Mouse (Mus musculus): Measurements from ENCODE around the gene Arid1b. TPM values are rescaled to one million over a fixed set of nuclear protein-coding genes. Genes with fewer than 3 reads are reported as not detected.

Arid1b gene
- polyA plus RNA-seq, 1 experiment from 2014 or later = 14.1 TPM

DNA sequence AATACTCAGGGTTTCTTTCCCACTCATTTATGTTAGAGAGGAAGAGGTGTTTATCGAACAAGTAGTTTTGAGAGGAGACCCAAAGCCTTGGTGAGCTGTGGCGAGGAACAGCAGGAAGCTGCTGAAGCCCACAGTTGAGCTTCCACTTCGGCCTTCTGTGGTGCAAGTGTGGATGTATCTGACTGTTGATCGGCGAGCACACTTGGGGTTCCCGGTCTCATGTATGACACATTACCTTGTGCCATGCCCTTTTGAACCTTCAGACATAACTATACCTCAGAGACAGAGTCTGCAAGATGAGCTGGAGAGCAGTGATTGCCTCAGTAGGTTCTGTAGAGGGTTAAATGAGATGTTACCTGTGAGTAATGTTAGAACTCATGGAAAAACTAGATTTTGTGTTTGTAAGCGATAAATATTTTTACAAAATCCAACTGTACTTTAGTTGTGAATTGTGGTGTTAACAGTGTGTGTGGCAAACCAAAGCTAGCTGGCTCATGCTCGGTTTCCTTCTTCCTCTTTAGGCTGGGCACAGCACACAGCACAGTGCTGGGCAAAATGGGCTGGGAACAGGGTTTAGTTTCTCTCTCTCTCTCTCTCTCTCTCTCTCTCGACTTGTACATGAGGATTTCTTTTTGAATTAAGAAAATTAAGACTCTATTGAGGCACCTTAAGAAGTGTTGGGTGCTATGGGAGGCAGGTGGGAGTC lies 69.5 kb downstream of the Arid1b start:
- WGBS = 92% methylated on average over 9 of the region's 9 CpGs

DNA sequence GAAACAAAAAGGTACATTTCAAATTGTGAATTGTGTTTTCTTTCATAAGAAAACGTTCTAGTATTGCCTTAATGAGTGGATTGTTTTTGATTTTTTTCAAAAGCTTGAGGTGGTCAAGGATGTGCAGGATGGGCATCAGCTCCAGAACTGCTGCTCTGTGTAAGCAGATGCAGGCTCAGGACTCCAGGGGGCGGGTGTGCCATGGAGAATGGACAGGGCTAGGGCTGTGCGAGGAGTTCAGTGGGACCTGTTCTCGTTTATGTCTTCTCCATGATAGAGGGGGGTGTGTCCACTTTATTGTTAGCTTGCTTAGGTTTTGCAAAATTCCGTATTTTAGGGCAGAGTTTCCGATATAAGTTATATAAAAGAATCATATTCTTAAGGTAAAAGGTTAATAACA lies 70.6 kb downstream of the Arid1b start:
- peaks cover 87% of the 10 kb centered on the region for H3K4me1 ChIP-seq (replicated peaks)
- H3K4me2 ChIP-seq = no peak overlapping the region
- no peaks in the 10 kb centered on the region for H3K27me3 ChIP-seq
- H3K36me3 ChIP-seq = no peaks in the 10 kb centered on the region
- no peak overlapping the region for H3K4me3 ChIP-seq
- no peaks in the 10 kb centered on the region for H3K9me3 ChIP-seq
- no peak for ATAC-seq (ENCODE audit: low read depth)
- WGBS = 89% methylated on average over 6 of the region's 6 CpGs
- no peak overlapping the region for H3K9ac ChIP-seq
- no peak overlapping the region for H3K27ac ChIP-seq (replicated peaks)

More for the DNA sequence above, 69.5 kb downstream of the Arid1b start:
- no peaks in the 10 kb centered on the region for H3K36me3 ChIP-seq
- H3K9ac ChIP-seq = no peak overlapping the region
- H3K4me1 ChIP-seq (replicated peaks) = peaks cover 87% of the 10 kb centered on the region
- no peak overlapping the region for H3K4me2 ChIP-seq
- H3K9me3 ChIP-seq = no peaks in the 10 kb centered on the region
- no peak for ATAC-seq (ENCODE audit: low read depth)
- no peak overlapping the region for H3K4me3 ChIP-seq
- H3K27ac ChIP-seq (replicated peaks) = no peak overlapping the region
- no peaks in the 10 kb centered on the region for H3K27me3 ChIP-seq

- H3K27me3 ChIP-seq = no peaks in the 10 kb centered on the region
- H3K36me3 ChIP-seq = no peaks in the 10 kb centered on the region
- no peak overlapping the region for H3K4me3 ChIP-seq
- peaks cover 87% of the 10 kb centered on the region for H3K4me1 ChIP-seq (replicated peaks)
- no peak overlapping the region for H3K9ac ChIP-seq
- peak; percentile 57 for ATAC-seq (ENCODE audit: low read depth)
- H3K4me2 ChIP-seq = no peak overlapping the region
- no peak overlapping the region for H3K27ac ChIP-seq (replicated peaks)
- WGBS = 72% methylated on average over 6 of the region's 6 CpGs
- no peaks in the 10 kb centered on the region for H3K9me3 ChIP-seq
Observed at GRCm38 (mm10) chr17:5065270-5065669, 71.1 kb downstream of the Arid1b start.

DNA sequence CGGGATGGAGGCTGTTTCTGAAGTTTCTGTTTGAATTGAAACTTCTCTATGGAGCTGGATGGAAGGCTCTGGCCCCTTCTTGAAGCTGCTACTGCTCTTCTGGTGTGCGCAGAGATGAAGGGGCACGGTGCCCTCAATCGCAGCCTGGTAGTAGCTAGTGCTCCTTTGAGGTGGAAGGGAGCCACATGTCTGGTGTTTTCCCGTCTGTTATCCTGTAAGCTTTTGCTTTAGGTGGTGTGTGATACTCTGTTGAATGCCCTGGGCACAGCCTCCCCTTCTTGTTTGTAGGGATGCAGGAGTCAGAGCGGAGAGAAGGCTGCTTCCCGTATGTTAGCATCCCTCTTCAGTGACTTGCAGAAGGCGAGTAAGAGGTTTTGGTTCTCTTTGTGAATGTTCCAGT lies 72.7 kb downstream of the Arid1b start:
- Histone ChIP-seq H3K9me3 (no peaks in the 10 kb centered on the region), H3K27me3 (no peaks in the 10 kb centered on the region), H3K27ac (replicated peaks) (peak overlapping the region; percentile 23; the same call in 1 of the 2 replicates), H3K4me3 (no peak overlapping the region), H3K9ac (0 out of 2 replicates have a peak overlapping the region, but pooled peaks have one; percentile 8), H3K4me1 (replicated peaks) (peaks cover 81% of the 10 kb centered on the region), H3K4me2 (no peak overlapping the region), H3K36me3 (no peaks in the 10 kb centered on the region)
- WGBS = 82% methylated on average over 8 of the region's 8 CpGs
- ATAC-seq (ENCODE audit: low read depth) = no peak

GRCm38 (mm10) chr17:5067264-5067663 lies 73.1 kb downstream of the Arid1b start:
- Histone ChIP-seq H3K36me3 (no peaks in the 10 kb centered on the region), H3K9me3 (no peaks in the 10 kb centered on the region), H3K4me3 (no peak overlapping the region), H3K27me3 (no peaks in the 10 kb centered on the region), H3K27ac (replicated peaks) (peak overlapping the region; percentile 23; the same call in 1 of the 2 replicates), H3K9ac (0 out of 2 replicates have a peak overlapping the region, but pooled peaks have one; percentile 8), H3K4me2 (no peak overlapping the region), H3K4me1 (replicated peaks) (peaks cover 77% of the 10 kb centered on the region)
- ATAC-seq (ENCODE audit: low read depth) = no peak
- WGBS = 36% methylated on average over 4 of the region's 4 CpGs

- Histone ChIP-seq H3K27me3 (no peaks in the 10 kb centered on the region), H3K9ac (no peak overlapping the region), H3K9me3 (no peaks in the 10 kb centered on the region), H3K27ac (replicated peaks) (0 out of 2 replicates have a peak overlapping the region, but pooled peaks have one; percentile 6), H3K4me2 (no peak overlapping the region), H3K36me3 (no peaks in the 10 kb centered on the region), H3K4me1 (replicated peaks) (peaks cover 64% of the 10 kb centered on the region), H3K4me3 (no peak overlapping the region)
- no peak for ATAC-seq (ENCODE audit: low read depth)
- 73% methylated on average over 3 of the region's 3 CpGs for WGBS
Observed at GRCm38 (mm10) chr17:5070399-5070798, 76.3 kb downstream of the Arid1b start.

- H3K36me3 ChIP-seq = no peaks in the 10 kb centered on the region
- H3K4me2 ChIP-seq = no peak overlapping the region
- ATAC-seq (ENCODE audit: low read depth) = no peak
- H3K27me3 ChIP-seq = no peaks in the 10 kb centered on the region
- no peak overlapping the region for H3K4me3 ChIP-seq
- H3K9ac ChIP-seq = no peak overlapping the region
- H3K4me1 ChIP-seq (replicated peaks) = peaks cover 48% of the 10 kb centered on the region
- 81% methylated on average over 4 of the region's 4 CpGs for WGBS
- H3K9me3 ChIP-seq = no peaks in the 10 kb centered on the region
- no peak overlapping the region for H3K27ac ChIP-seq (replicated peaks)
Observed at GRCm38 (mm10) chr17:5072539-5072938, 78.4 kb downstream of the Arid1b start.

DNA sequence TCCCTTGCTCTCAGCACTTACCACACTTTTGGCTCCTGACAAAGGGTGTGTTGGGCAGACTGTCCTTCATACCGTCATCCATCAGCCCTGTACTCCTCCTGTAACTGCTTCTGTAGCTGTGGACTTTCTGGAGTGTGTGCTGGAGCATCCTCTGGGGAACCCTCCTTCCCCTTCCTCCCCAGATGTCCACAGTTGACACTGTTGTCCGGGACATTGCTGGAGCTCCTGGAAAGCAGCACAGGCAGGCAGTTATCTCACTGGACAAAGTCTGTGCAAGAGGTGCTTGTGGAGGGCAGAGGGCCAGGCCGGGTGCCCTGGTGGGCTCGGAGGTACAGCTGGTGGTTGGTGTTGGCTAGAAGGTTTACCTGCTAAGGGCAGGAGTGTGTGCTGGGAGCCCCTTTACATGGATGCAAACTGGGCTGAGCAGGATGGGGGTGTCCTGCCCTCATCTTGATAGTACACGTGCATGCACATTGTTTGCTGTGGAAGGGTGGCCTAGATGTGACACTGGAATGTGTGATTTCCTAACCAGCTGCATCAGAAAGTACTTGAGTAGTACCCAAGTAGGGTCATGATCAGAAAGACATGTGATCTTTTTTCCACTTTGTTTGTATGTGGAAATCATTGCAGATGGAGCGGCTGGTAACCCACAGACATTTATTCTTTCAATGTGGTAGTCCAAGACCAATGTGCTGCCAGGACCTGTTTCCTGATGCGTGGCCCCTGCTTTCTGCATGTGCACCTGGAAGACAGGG lies 80.8 kb downstream of the Arid1b start:
- WGBS = 80% methylated on average over 7 of the region's 7 CpGs
- Histone ChIP-seq H3K36me3 (no peaks in the 10 kb centered on the region), H3K9ac (no peak overlapping the region), H3K4me2 (no peak overlapping the region), H3K4me3 (no peak overlapping the region), H3K4me1 (replicated peaks) (peaks cover 44% of the 10 kb centered on the region), H3K27me3 (no peaks in the 10 kb centered on the region), H3K27ac (replicated peaks) (no peak overlapping the region), H3K9me3 (no peaks in the 10 kb centered on the region)
- no peak for ATAC-seq (ENCODE audit: low read depth)

DNA sequence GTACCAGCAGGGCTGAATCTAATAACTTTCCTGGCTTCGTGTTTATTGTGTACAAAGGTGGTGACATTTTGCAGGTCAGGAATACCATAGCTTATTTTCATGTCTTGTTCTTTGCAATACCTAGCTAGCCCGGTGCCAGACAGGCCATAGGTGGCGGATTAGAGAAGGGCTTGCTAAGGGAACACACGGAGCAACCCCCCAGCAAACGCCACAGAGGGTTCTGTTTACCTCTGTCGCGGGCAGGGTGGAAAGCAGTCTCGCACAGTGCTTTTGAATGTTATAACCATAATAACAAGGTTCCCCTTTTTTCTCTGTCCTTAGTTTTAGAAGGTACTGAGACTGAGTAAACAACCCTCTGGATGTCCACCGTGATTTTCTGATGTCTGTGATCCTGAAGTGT lies 83.9 kb downstream of the Arid1b start:
- 80% methylated on average over 9 of the region's 9 CpGs for WGBS
- no peak overlapping the region for H3K9ac ChIP-seq
- no peaks in the 10 kb centered on the region for H3K27me3 ChIP-seq
- H3K4me3 ChIP-seq = no peak overlapping the region
- no peak overlapping the region for H3K4me2 ChIP-seq
- no peaks in the 10 kb centered on the region for H3K9me3 ChIP-seq
- no peak overlapping the region for H3K27ac ChIP-seq (replicated peaks)
- no peaks in the 10 kb centered on the region for H3K36me3 ChIP-seq
- ATAC-seq (ENCODE audit: low read depth) = no peak
- peaks cover 62% of the 10 kb centered on the region for H3K4me1 ChIP-seq (replicated peaks)

DNA sequence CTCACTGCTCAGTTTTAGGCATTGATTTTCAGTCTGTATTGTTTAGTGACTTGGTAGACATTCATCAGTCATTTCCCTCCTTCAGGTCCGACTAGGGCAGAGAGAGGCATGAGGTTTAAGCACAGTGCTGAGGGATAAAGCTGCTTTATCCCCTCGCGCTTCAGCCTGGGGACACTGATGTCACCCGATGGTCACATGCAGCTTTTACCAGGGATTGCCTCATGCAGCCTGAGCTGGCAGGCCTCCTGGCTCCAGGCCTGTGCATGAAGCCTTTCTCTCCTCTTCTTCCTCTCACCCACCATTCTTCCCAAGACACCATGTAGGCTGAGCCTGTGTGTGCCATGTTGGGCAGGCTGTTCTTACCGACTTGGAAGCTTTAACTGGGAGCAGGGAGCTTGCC lies 84.4 kb downstream of the Arid1b start:
- H3K36me3 ChIP-seq = no peaks in the 10 kb centered on the region
- no peak overlapping the region for H3K9ac ChIP-seq
- H3K9me3 ChIP-seq = no peaks in the 10 kb centered on the region
- peaks cover 68% of the 10 kb centered on the region for H3K4me1 ChIP-seq (replicated peaks)
- H3K4me2 ChIP-seq = no peak overlapping the region
- no peak for ATAC-seq (ENCODE audit: low read depth)
- WGBS = 68% methylated on average over 5 of the region's 5 CpGs
- no peak overlapping the region for H3K4me3 ChIP-seq
- H3K27ac ChIP-seq (replicated peaks) = no peak overlapping the region
- no peaks in the 10 kb centered on the region for H3K27me3 ChIP-seq

GRCm38 (mm10) chr17:5080884-5081419 lies 86.8 kb downstream of the Arid1b start:
- H3K27ac ChIP-seq (replicated peaks) = no peak overlapping the region
- 0 out of 2 replicates have a peak overlapping the region, but pooled peaks have one; percentile 12 for H3K9ac ChIP-seq
- no peak overlapping the region for H3K4me3 ChIP-seq
- WGBS = 65% methylated on average over 12 of the region's 12 CpGs
- no peaks in the 10 kb centered on the region for H3K36me3 ChIP-seq
- H3K27me3 ChIP-seq = no peaks in the 10 kb centered on the region
- no peak overlapping the region for H3K4me2 ChIP-seq
- peaks cover 86% of the 10 kb centered on the region for H3K4me1 ChIP-seq (replicated peaks)
- ATAC-seq (ENCODE audit: low read depth) = no peak
- H3K9me3 ChIP-seq = no peaks in the 10 kb centered on the region

DNA sequence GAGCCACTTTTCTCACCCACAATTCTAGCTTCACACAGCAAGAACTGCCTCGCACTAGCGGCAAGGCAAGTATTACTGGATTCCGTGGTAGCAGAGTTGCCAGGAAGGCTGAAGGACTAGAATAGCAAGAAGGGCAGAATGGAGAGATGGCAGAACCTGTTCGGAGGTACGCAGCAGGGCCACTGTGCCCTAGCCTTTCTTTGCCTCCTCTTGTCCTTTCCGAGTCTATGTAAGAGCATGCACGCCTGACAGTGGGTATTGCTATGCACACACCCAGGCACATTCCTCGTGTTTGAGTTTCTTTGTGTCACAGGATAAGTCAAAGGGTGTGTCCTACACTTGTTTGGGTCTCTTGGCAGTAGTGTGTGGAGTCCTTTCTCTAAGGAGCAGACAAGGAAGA lies 88.1 kb downstream of the Arid1b start:
- no peak overlapping the region for H3K4me3 ChIP-seq
- no peak for ATAC-seq (ENCODE audit: low read depth)
- peaks cover 91% of the 10 kb centered on the region for H3K4me1 ChIP-seq (replicated peaks)
- H3K9ac ChIP-seq = no peak overlapping the region
- no peaks in the 10 kb centered on the region for H3K36me3 ChIP-seq
- H3K9me3 ChIP-seq = no peaks in the 10 kb centered on the region
- 87% methylated on average over 8 of the region's 8 CpGs for WGBS
- H3K4me2 ChIP-seq = no peak overlapping the region
- no peaks in the 10 kb centered on the region for H3K27me3 ChIP-seq
- no peak overlapping the region for H3K27ac ChIP-seq (replicated peaks)

Data from neural tube, embryonic 13.5 days (tissue).